Mouse (Mus musculus): ENCODE data around the gene Bmp8a.

DNA sequence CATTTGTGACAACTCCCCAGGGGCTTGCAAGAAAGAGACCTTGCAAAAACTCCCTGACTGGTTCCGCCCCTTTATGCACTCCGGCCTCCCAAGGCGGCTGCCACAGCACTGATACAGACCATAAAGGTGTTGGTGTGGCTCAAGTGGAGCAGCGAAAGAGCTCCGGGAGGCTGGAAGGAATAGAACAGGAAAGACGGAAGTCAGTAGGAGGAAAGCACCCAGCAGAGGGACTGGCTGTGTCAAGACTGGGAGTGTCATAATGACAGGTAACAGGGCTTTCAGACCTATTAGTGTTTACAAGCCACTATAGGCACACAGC lies 378 bp upstream of the Bmp8a start:
- TF ChIP-seq POLR2A (IDR thresholded peaks at IDR 0.05; ENCODE audit: low read depth, low read length) (no peak), CTCF (IDR thresholded peaks at IDR 0.05; ENCODE audit: extremely low read depth, insufficient read depth, insufficient read length, insufficient replicate concordance) (no peak)

All from spleen, adult 2 months (tissue).